Mouse (Mus musculus): ENCODE results near the gene Ube3a.

DNA sequence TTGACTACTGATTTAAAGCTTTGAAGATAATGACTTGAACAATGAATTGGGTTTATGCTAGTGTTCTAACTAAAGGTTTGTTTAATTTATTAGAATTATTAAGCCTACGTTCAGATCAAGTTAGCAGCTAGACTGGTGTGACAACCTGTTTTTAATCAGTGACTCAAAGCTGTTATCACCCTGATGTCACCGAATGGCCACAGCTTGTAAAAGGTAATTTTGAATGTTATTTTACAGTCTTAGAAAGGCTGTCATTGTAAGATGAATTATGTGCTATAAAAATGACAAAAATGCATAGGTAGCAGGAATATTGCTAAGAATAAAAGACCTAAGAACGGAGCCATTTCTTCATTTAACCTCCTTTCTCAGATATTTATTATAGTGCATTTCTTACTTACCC, 14.7 kb downstream of the Ube3a start:
- TF ChIP-seq CTCF (IDR thresholded peaks at IDR 0.05; ENCODE audit: low read depth): no peak
- no peak for TF ChIP-seq EP300 (optimal IDR thresholded peaks at IDR 0.05)

Data from stomach, postnatal 0 days (tissue).